Mouse (Mus musculus) midbrain, embryonic 15.5 days (tissue): ENCODE measurements around the gene Mrpl43. TPM values are rescaled to one million over a fixed set of nuclear protein-coding genes. Genes with fewer than 3 reads are reported as not detected.

Experiments used
- ATAC-seq: fragments of 200-750 bp; cut with Nextera tagmentation; replicated peaks from 2 replicates; pipeline ENCODE4 v1.8.0; 2017; ENCODE audit warnings: moderate TSS enrichment
- H3K27ac ChIP-seq: fragments of 300-500 bp; sonication (generic); 2 replicates; pipeline ENCODE4 v1.5.1; 2015; ENCODE audit warnings: mild to moderate bottlenecking, inconsistent platforms
- H3K27me3 ChIP-seq: fragments of 300-500 bp; sonication (generic); replicated peaks from 2 replicates; pipeline ENCODE4 v1.6.1; 2015; ENCODE audit warnings: inconsistent platforms
- H3K36me3 ChIP-seq: fragments of 300-500 bp; sonication (generic); replicated peaks from 2 replicates; pipeline ENCODE4 v1.6.1; 2015; ENCODE audit warnings: inconsistent platforms
- H3K4me1 ChIP-seq: fragments of 300-500 bp; sonication (generic); 2 replicates; pipeline ENCODE4 v1.6.1; 2015; ENCODE audit warnings: inconsistent platforms
- H3K4me2 ChIP-seq: fragments of 300-500 bp; sonication (generic); 2 replicates; pipeline ENCODE4 v1.6.1; 2015; ENCODE audit warnings: inconsistent platforms, mild to moderate bottlenecking, moderate library complexity
- H3K4me3 ChIP-seq: fragments of 300-500 bp; sonication (generic); 2 replicates; pipeline ENCODE4 v1.5.1; 2015; ENCODE audit warnings: mild to moderate bottlenecking, inconsistent platforms
- H3K9ac ChIP-seq: fragments of 300-500 bp; sonication (generic); 2 replicates; pipeline ENCODE4 v1.6.1; 2015; ENCODE audit warnings: mild to moderate bottlenecking, inconsistent platforms
- H3K9me3 ChIP-seq: fragments of 300-500 bp; sonication (generic); 2 replicates; pipeline ENCODE4 v1.6.1; 2016; ENCODE audit warnings: inconsistent platforms
- WGBS: fragments of 180-500 bp; shearing (Covaris S2); methylation state at CpG from one replicate; pipeline ENCODE4 v1.1.7; 2015; ENCODE audit warnings: mixed read lengths; 5-methylcytosine and 5-hydroxymethylcytosine counted together
- polyA plus RNA-seq: library from polyadenylated mRNA; unstranded; fragments of >200 nt; fragmentation: Nextera tagmentation; extraction: Ambion mirVana; gene quantifications from 2 replicates; pipeline ENCODE4 v1.2.1, GENCODE M21; 2015

Gene Mrpl43
- polyA plus RNA-seq, result 86.9 and 88.0 TPM in 2 replicates

- Histone ChIP-seq H3K4me2 (peak within 1 kb of the TSS; percentile 96), H3K9ac (peak within 1 kb of the TSS; percentile 79), H3K36me3 (peaks cover 13% of the 10 kb centered on the region), H3K27me3 (no peaks in the 10 kb centered on the region), H3K4me1 (peaks cover 35% of the 10 kb centered on the region), H3K4me3 (peak within 1 kb of the TSS; percentile 96), H3K27ac (peak within 1 kb of the TSS; percentile 84), H3K9me3 (no peaks in the 10 kb centered on the region)
- WGBS, result under 1% methylated on average over 82 of the region's 82 CpGs
- ATAC-seq, result peak; percentile 95
Observed at GRCm38 (mm10) chr19:45005957-45006712, at the start of gene Mrpl43. Gene Mrpl43 (minus strand): TSS chr19:45006442.

- Histone ChIP-seq H3K36me3 (peaks cover 14% of the 10 kb centered on the region; the same call in 1 of the 2 replicates), H3K4me2 (no peak overlapping the region), H3K4me1 (peaks cover 37% of the 10 kb centered on the region), H3K9me3 (no peaks in the 10 kb centered on the region), H3K27ac (no peak overlapping the region), H3K27me3 (no peaks in the 10 kb centered on the region), H3K9ac (no peak overlapping the region), H3K4me3 (no peak overlapping the region)
- no peak for ATAC-seq
- 87% methylated on average over 6 of the region's 6 CpGs for WGBS
Observed at GRCm38 (mm10) chr19:45054892-45055690, 48.8 kb upstream of the Mrpl43 start.

- H3K9me3 ChIP-seq, result no peaks in the 10 kb centered on the region
- WGBS, result 88% methylated on average over 8 of the region's 8 CpGs
- H3K9ac ChIP-seq, result no peak overlapping the region
- no peak overlapping the region for H3K4me3 ChIP-seq
- no peak overlapping the region for H3K27ac ChIP-seq
- ATAC-seq, result no peak
- H3K36me3 ChIP-seq, result peaks cover 17% of the 10 kb centered on the region; the same call in 1 of the 2 replicates
- H3K4me2 ChIP-seq, result no peak overlapping the region
- H3K4me1 ChIP-seq, result peaks cover 47% of the 10 kb centered on the region
- H3K27me3 ChIP-seq, result no peaks in the 10 kb centered on the region
Observed at GRCm38 (mm10) chr19:45053451-45053850, 47.2 kb upstream of the Mrpl43 start.

- Histone ChIP-seq H3K4me2 (peak overlapping the region; percentile 83; the same call in 1 of the 2 replicates), H3K9ac (0 out of 2 replicates have a peak overlapping the region, but pooled peaks have one; percentile 79), H3K27ac (no peak overlapping the region), H3K4me3 (no peak overlapping the region), H3K36me3 (peaks cover 16% of the 10 kb centered on the region; the same call in 1 of the 2 replicates), H3K4me1 (peaks cover 45% of the 10 kb centered on the region), H3K27me3 (peaks cover 4% of the 10 kb centered on the region; the same call in 1 of the 2 replicates), H3K9me3 (no peaks in the 10 kb centered on the region)
- ATAC-seq, result no peak
- 75% methylated on average over 9 of the region's 9 CpGs for WGBS
Observed at GRCm38 (mm10) chr19:45049523-45049922, 43.3 kb upstream of the Mrpl43 start.

GRCm38 (mm10) chr19:45048644-45049365 is 42.6 kb upstream of the Mrpl43 start:
- 81% methylated on average over 12 of the region's 12 CpGs for WGBS

GRCm38 (mm10) chr19:45047935-45048643 is 41.8 kb upstream of the Mrpl43 start:
- peaks cover 45% of the 10 kb centered on the region for H3K4me1 ChIP-seq
- peak overlapping the region; percentile 71 for H3K4me3 ChIP-seq
- H3K4me2 ChIP-seq, result peak overlapping the region; percentile 83
- ATAC-seq, result peak; percentile 61
- no peaks in the 10 kb centered on the region for H3K9me3 ChIP-seq
- 24% methylated on average over 11 of the region's 11 CpGs for WGBS
- peak overlapping the region; percentile 94 for H3K27ac ChIP-seq
- peaks cover 4% of the 10 kb centered on the region; the same call in 1 of the 2 replicates for H3K27me3 ChIP-seq
- H3K9ac ChIP-seq, result peak overlapping the region; percentile 79
- H3K36me3 ChIP-seq, result peaks cover 14% of the 10 kb centered on the region; the same call in 1 of the 2 replicates

More at GRCm38 (mm10) chr19:45048644-45049365, 42.6 kb upstream of the Mrpl43 start:
- no peak for ATAC-seq
- peaks cover 4% of the 10 kb centered on the region; the same call in 1 of the 2 replicates for H3K27me3 ChIP-seq
- peak overlapping the region; percentile 79 for H3K9ac ChIP-seq
- peak overlapping the region; percentile 83 for H3K4me2 ChIP-seq
- H3K4me3 ChIP-seq, result peak overlapping the region; percentile 71
- peaks cover 45% of the 10 kb centered on the region for H3K4me1 ChIP-seq
- H3K9me3 ChIP-seq, result no peaks in the 10 kb centered on the region
- peaks cover 14% of the 10 kb centered on the region; the same call in 1 of the 2 replicates for H3K36me3 ChIP-seq
- H3K27ac ChIP-seq, result peak overlapping the region; percentile 94

GRCm38 (mm10) chr19:45047417-45047934 is 41.2 kb upstream of the Mrpl43 start, which contains the start of gene Sfxn3:
Gene Sfxn3 (plus strand): TSS chr19:45047503.
- H3K27ac ChIP-seq, result peak within 1 kb of the TSS; percentile 94
- peak; percentile 85 for ATAC-seq
- H3K27me3 ChIP-seq, result peaks cover 4% of the 10 kb centered on the region; the same call in 1 of the 2 replicates
- H3K9me3 ChIP-seq, result no peaks in the 10 kb centered on the region
- H3K36me3 ChIP-seq, result peaks cover 11% of the 10 kb centered on the region; the same call in 1 of the 2 replicates
- peak within 1 kb of the TSS; percentile 79 for H3K9ac ChIP-seq
- under 1% methylated on average over 26 of the region's 26 CpGs for WGBS
- peak within 1 kb of the TSS; percentile 83 for H3K4me2 ChIP-seq
- H3K4me1 ChIP-seq, result peaks cover 45% of the 10 kb centered on the region
- H3K4me3 ChIP-seq, result peak within 1 kb of the TSS; percentile 71

GRCm38 (mm10) chr19:45046523-45047321 is 40.5 kb upstream of the Mrpl43 start:
- peak overlapping the region; percentile 71 for H3K4me3 ChIP-seq
- H3K27me3 ChIP-seq, result peaks cover 4% of the 10 kb centered on the region; the same call in 1 of the 2 replicates
- WGBS, result 1% methylated on average over 34 of the region's 34 CpGs
- peaks cover 45% of the 10 kb centered on the region for H3K4me1 ChIP-seq
- peak; percentile 80 for ATAC-seq
- H3K9ac ChIP-seq, result peak overlapping the region; percentile 79
- H3K36me3 ChIP-seq, result peaks cover 10% of the 10 kb centered on the region; the same call in 1 of the 2 replicates
- H3K27ac ChIP-seq, result peak overlapping the region; percentile 94
- no peaks in the 10 kb centered on the region for H3K9me3 ChIP-seq
- peak overlapping the region; percentile 83 for H3K4me2 ChIP-seq

GRCm38 (mm10) chr19:45045651-45046050 is 39.4 kb upstream of the Mrpl43 start, which contains the start of gene Pdzd7:
Gene Pdzd7 (minus strand): TSS chr19:45045717.
- Histone ChIP-seq H3K27ac (peak within 1 kb of the TSS; percentile 94), H3K9me3 (no peaks in the 10 kb centered on the region), H3K4me2 (peak within 1 kb of the TSS; percentile 83), H3K4me1 (peaks cover 42% of the 10 kb centered on the region), H3K4me3 (peak within 1 kb of the TSS; percentile 71), H3K9ac (peak within 1 kb of the TSS; percentile 79), H3K36me3 (peaks cover 6% of the 10 kb centered on the region; the same call in 1 of the 2 replicates), H3K27me3 (peaks cover 4% of the 10 kb centered on the region; the same call in 1 of the 2 replicates)
- 79% methylated on average over 5 of the region's 5 CpGs for WGBS
- ATAC-seq, result no peak

GRCm38 (mm10) chr19:45045236-45045635 is 39.0 kb upstream of the Mrpl43 start:
- Histone ChIP-seq H3K9ac (no peak overlapping the region), H3K9me3 (no peaks in the 10 kb centered on the region), H3K27me3 (peaks cover 4% of the 10 kb centered on the region; the same call in 1 of the 2 replicates), H3K4me2 (no peak overlapping the region), H3K4me1 (peaks cover 38% of the 10 kb centered on the region), H3K27ac (no peak overlapping the region), H3K36me3 (0 out of 2 replicates have a peak, but pooled peaks cover 3% of the 10 kb centered on the region), H3K4me3 (no peak overlapping the region)
- 54% methylated on average over 15 of the region's 15 CpGs for WGBS
- ATAC-seq, result no peak
